Mouse (Mus musculus) lung, postnatal 0 days (tissue): Measurements from ENCODE around the gene Olfr1532-ps1.

Source experiments
- CTCF ChIP-seq: IDR thresholded peaks from 2 replicates; pipeline ENCODE4 v1.5.1; 2016; ENCODE audit warnings: antibody characterized with exemption, mild to moderate bottlenecking
- EP300 ChIP-seq: IDR thresholded peaks from 2 replicates; pipeline ENCODE4 v1.6.1; 2016; ENCODE audit warnings: antibody characterized with exemption, mild to moderate bottlenecking, control low read depth

- TF ChIP-seq EP300 (no peak), CTCF (no peak)
These were observed 19.7 kb upstream of the Olfr1532-ps1 start, which contains the start of gene Olfr706 for GRCm38 (mm10) chr7:106888062-106888461.
